Mouse (Mus musculus): Measurements from ENCODE around the gene Ache. TPM values are rescaled to one million over a fixed set of nuclear protein-coding genes. Genes with fewer than 3 reads are reported as not detected.

Ache gene
- polyA plus RNA-seq, 1 experiment from 2014 or later, result 9.7 TPM

DNA sequence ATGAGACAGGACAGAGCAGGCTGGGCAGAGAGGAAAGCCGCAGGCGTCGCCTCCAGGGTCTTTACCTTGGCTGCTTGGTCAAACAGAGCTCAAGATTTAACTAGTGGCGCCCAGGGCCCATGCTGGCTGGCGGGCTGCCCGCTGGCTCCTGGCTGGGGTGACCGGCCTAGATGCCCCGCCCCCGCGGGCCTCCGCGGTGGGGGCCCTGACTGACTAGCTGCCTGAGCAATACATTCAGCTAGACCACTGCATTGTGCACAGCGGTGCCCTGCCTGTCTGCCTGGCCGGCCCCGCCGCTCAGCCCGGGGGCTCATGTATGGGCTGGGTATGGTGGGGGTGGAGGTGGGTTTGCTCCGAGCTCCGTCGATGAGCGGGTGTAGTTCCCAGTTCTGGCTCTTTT, 13.9 kb downstream of the Ache start:
- peaks cover 18% of the 10 kb centered on the region for H3K4me1 ChIP-seq (replicated peaks)
- H3K9ac ChIP-seq, result no peak overlapping the region
- ATAC-seq, result peak; percentile 40; the same call in 1 of the 2 replicates
- H3K27me3 ChIP-seq (replicated peaks), result no peaks in the 10 kb centered on the region
- H3K36me3 ChIP-seq, result peaks cover 69% of the 10 kb centered on the region
- no peak overlapping the region for H3K27ac ChIP-seq
- H3K4me2 ChIP-seq (replicated peaks), result no peak overlapping the region
- no peak overlapping the region for H3K4me3 ChIP-seq (replicated peaks)
- WGBS, result 77% methylated on average over 21 of the region's 21 CpGs
- no peaks in the 10 kb centered on the region for H3K9me3 ChIP-seq

DNA sequence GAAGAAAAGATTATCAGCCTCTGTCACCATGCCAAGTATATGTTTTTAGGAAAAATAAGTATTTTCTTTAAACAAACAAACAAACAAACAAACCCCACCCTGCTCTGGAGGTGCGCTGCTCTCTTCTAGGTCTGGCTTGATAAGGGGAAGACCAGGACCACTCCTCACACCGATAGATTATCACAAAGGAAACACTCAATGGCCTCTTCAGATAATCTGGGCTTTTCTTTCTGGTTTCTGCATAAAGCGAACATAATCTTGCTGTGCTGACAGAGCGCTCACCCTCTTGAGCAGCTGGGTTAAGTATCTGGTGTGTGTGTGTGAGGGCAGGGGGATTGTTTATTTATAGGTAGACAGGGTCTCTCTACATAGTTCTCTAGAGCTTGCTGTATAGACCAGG, 16.3 kb downstream of the Ache start:
- Histone ChIP-seq H3K4me1 (replicated peaks) (peaks cover 26% of the 10 kb centered on the region), H3K9me3 (no peaks in the 10 kb centered on the region), H3K36me3 (peaks cover 48% of the 10 kb centered on the region), H3K4me3 (replicated peaks) (no peak overlapping the region), H3K9ac (no peak overlapping the region), H3K27me3 (replicated peaks) (no peaks in the 10 kb centered on the region), H3K27ac (no peak overlapping the region), H3K4me2 (replicated peaks) (no peak overlapping the region)
- ATAC-seq, result no peak
- 75% methylated on average over 4 of the region's 4 CpGs for WGBS

DNA sequence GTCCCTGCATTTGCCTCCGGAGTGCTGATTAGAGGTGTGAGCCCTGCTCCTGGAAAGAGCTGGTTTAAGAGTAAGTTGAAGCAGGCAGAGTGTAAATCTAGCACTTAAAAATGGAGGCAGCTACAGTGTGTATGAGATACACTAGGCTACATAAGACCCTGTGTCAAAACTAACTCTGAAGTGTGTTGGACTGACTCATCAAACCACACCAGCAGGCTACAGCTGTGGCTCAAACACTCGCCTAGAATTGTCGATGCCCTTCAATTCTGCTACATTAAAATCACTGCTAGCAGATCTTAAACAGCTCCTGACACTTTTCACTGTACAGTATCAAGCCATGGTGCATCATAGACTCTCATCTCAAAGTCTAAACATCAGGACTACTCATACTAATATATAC, 16.8 kb downstream of the Ache start:
- no peak overlapping the region for H3K9ac ChIP-seq
- H3K9me3 ChIP-seq, result no peaks in the 10 kb centered on the region
- no peak overlapping the region for H3K4me2 ChIP-seq (replicated peaks)
- peaks cover 48% of the 10 kb centered on the region for H3K36me3 ChIP-seq
- no peak for ATAC-seq
- peaks cover 26% of the 10 kb centered on the region for H3K4me1 ChIP-seq (replicated peaks)
- 61% methylated on average over 3 of the region's 3 CpGs for WGBS
- H3K27ac ChIP-seq, result no peak overlapping the region
- H3K27me3 ChIP-seq (replicated peaks), result no peaks in the 10 kb centered on the region
- H3K4me3 ChIP-seq (replicated peaks), result no peak overlapping the region

DNA sequence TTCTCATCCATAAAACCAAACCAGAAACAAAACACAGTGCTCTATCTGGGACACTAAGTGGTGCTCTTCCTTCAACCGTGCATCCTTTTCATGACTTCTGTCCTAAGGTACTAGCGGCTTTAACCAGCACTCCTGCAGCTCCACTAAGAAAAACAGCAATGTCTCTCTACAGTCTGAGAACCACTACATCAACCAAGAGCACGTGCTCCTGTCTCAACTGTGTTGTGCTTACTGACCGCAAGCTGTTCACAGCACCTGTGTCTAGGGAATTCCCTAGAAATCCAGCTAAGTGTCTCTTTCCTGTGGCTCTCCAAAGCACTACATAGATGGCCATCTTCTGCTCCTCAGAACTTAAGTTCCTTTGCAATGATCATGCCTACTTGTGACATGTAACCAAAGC, 17.5 kb downstream of the Ache start:
- no peak for ATAC-seq
- no peaks in the 10 kb centered on the region for H3K9me3 ChIP-seq
- 47% methylated on average over 4 of the region's 4 CpGs for WGBS
- H3K4me3 ChIP-seq (replicated peaks), result no peak overlapping the region
- peaks cover 26% of the 10 kb centered on the region for H3K4me1 ChIP-seq (replicated peaks)
- H3K27ac ChIP-seq, result no peak overlapping the region
- H3K27me3 ChIP-seq (replicated peaks), result no peaks in the 10 kb centered on the region
- H3K4me2 ChIP-seq (replicated peaks), result peak overlapping the region; percentile 58
- H3K36me3 ChIP-seq, result peaks cover 48% of the 10 kb centered on the region
- H3K9ac ChIP-seq, result no peak overlapping the region

DNA sequence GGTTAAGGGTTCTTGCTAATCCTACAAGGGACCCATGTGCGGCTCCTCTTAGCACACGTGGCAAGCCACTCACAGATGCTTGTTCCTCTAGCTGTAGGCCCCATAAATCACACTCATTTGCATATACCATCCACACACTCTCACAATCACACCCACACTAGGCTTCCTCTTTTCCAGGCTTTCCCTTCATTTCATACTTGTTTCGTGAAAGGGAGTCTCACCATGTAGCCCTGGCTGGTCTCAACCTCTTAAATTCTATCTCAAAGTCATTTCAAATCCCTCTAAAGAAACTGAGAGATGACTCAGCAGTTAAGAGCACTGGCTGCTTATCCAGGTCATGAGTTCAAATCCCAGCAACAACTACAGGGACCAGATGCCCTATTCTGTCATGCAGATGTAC, 18.5 kb downstream of the Ache start:
- H3K4me2 ChIP-seq (replicated peaks), result peak overlapping the region; percentile 58
- ATAC-seq, result no peak
- peaks cover 48% of the 10 kb centered on the region for H3K36me3 ChIP-seq
- peaks cover 26% of the 10 kb centered on the region for H3K4me1 ChIP-seq (replicated peaks)
- 53% methylated on average over 3 of the region's 3 CpGs for WGBS
- no peaks in the 10 kb centered on the region for H3K9me3 ChIP-seq
- no peaks in the 10 kb centered on the region for H3K27me3 ChIP-seq (replicated peaks)
- peak overlapping the region; percentile 91 for H3K4me3 ChIP-seq (replicated peaks)
- H3K9ac ChIP-seq, result no peak overlapping the region
- no peak overlapping the region for H3K27ac ChIP-seq

DNA sequence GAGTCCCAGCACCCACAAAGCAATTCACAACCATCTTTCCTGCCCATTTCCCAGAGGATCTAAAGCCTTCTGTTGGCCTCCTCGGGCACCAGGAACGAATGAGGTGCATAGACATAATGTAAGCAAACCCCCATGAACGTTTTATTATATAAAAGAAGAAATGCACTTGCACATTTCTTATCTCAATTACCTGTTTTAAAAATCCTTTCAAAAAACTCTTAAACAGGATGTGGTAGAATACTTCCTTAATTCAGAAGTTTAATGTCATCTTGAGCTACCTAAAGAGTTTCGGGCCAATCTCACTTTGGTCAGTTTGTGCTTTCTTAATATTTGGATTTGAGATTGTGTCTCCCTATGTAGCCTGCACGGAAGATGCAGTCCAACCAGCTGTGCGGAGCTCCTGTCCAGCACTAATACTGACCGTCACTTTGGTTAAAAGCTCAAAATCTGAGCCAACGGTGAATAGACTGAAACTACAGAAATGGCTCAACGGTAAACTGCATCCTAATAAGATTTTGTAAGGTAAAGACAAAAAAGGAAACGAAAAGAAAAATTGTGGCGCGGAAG, 19.2 kb downstream of the Ache start:
- H3K4me1 ChIP-seq (replicated peaks), result peaks cover 26% of the 10 kb centered on the region
- H3K36me3 ChIP-seq, result peaks cover 42% of the 10 kb centered on the region
- no peaks in the 10 kb centered on the region for H3K9me3 ChIP-seq
- peak overlapping the region; percentile 58 for H3K4me2 ChIP-seq (replicated peaks)
- no peak for ATAC-seq
- H3K4me3 ChIP-seq (replicated peaks), result peak overlapping the region; percentile 91
- peak overlapping the region; percentile 95 for H3K27ac ChIP-seq
- WGBS, result 9% methylated on average over 12 of the region's 12 CpGs
- H3K27me3 ChIP-seq (replicated peaks), result no peaks in the 10 kb centered on the region
- H3K9ac ChIP-seq, result peak overlapping the region; percentile 96

DNA sequence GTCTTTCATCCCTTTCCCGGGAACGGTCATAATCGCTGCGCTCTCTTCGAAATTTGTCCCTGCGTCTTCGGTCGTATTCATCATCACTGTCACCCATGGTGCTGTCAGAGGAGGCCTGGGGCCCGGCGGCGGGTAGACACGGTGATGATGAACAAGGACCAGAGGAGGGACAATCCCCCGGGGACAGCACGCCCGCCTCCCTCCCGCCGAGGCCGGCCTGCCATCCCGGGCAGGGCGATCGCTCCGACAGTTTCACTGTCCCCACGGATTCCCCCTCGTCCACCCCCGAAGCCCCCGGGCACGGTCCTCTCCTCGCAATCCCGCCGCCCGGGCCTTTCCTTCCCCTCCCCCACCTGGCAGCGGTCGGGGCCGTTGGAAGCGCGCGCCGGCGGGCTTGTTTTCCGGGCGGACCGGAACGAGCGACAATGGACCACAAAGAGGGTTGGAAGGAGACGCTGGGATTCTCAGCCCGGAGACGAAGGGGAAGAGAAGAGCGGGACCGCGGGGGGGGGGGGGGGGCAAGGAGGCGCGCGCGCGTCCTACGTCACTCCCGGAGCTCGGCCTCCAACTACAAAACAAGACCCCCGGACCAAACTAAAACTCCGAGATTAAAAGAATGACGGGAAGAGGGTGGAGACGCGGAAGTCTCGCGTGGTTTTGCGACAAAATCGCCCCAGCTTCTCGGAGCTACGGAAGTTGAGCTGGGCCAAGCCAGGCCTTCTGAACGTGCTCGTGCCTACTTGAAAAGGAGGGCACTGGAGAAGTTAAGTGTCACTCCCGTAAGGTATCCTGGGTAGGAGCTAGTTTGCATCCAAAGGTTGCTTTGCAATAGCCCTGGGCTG, 20.0 kb downstream of the Ache start, which contains the start of gene Srrt:
Gene Srrt (minus strand): TSS at position 604 of the 842 bp plus-strand sequence.
- H3K9ac ChIP-seq, result peak within 1 kb of the TSS; percentile 96
- peaks cover 32% of the 10 kb centered on the region for H3K4me1 ChIP-seq (replicated peaks)
- peaks cover 35% of the 10 kb centered on the region for H3K36me3 ChIP-seq
- peak; percentile 91 for ATAC-seq
- H3K4me2 ChIP-seq (replicated peaks), result peak within 1 kb of the TSS; percentile 67
- no peaks in the 10 kb centered on the region for H3K9me3 ChIP-seq
- H3K27me3 ChIP-seq (replicated peaks), result no peaks in the 10 kb centered on the region
- peak within 1 kb of the TSS; percentile 91 for H3K4me3 ChIP-seq (replicated peaks)
- H3K27ac ChIP-seq, result peak within 1 kb of the TSS; percentile 95
- WGBS, result under 1% methylated on average over 72 of the region's 72 CpGs

DNA sequence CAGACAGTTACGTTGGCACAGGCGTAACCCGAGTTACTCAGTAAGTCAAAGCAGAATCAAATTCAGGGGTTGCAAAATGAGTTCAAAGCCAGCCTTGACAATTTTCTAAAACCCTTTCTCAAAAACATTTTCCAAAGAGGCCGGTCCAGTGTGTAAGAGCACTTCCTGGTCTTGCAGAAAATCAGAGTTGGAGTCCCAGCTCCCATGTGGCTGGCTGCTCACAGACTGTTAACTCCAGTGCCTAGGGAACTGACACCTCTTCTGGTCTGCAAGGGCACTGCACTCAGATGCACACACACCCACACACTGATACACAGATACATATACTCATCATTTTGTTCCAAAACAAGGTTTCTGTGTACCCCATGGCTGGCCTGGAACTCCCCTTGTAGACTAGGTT, 21.0 kb downstream of the Ache start:
- Histone ChIP-seq H3K27me3 (replicated peaks) (no peaks in the 10 kb centered on the region), H3K9me3 (no peaks in the 10 kb centered on the region), H3K27ac (peak overlapping the region; percentile 95), H3K4me3 (replicated peaks) (peak overlapping the region; percentile 91), H3K4me1 (replicated peaks) (peaks cover 42% of the 10 kb centered on the region), H3K36me3 (peaks cover 28% of the 10 kb centered on the region), H3K9ac (peak overlapping the region; percentile 96; the same call in 1 of the 2 replicates), H3K4me2 (replicated peaks) (peak overlapping the region; percentile 67)
- no peak for ATAC-seq
- WGBS, result 96% methylated on average over 4 of the region's 4 CpGs

DNA sequence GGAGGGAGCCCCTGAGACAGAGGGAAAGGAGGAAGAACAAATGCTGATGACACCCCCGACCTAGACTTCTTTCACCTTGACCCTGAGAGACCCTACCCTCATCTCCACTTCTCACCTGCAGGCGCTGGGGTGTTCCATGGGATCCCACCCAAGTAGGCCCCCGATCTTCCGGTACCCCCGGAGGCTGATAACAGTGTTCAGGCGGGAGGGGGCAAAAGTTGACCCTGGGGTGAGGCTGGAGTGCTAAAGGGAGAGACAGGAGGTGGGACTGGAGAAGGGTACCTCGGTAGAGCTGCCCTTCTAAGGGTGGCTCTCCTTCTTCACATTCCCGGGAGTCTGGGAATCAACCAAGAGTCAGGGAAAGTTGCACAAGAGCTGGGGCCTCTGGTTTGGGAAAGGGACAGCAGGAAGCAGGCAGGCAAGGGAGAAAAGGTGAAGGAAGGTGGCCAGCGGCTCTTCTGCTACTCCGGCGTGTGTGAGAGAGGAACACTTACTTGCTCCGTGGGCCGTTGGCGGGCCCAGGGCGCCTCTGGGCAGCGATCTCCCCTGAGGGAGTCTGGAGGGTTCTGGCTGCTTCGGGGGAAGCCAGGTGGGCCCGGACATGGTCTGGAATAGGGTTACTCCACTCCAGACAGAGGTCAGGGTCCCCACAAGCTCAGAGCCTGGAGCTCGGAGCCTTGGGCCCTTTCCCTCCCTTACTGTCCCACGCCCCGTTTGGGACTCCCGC, 26.3 kb downstream of the Ache start:
- Histone ChIP-seq H3K27me3 (replicated peaks) (no peaks in the 10 kb centered on the region), H3K27ac (peak overlapping the region; percentile 91), H3K4me2 (replicated peaks) (peak overlapping the region; percentile 78), H3K4me1 (replicated peaks) (peaks cover 37% of the 10 kb centered on the region), H3K9me3 (no peaks in the 10 kb centered on the region), H3K36me3 (peaks cover 22% of the 10 kb centered on the region), H3K4me3 (replicated peaks) (peak overlapping the region; percentile 64), H3K9ac (peak overlapping the region; percentile 72)
- WGBS, result 1% methylated on average over 22 of the region's 22 CpGs
- peak; percentile 52 for ATAC-seq

DNA sequence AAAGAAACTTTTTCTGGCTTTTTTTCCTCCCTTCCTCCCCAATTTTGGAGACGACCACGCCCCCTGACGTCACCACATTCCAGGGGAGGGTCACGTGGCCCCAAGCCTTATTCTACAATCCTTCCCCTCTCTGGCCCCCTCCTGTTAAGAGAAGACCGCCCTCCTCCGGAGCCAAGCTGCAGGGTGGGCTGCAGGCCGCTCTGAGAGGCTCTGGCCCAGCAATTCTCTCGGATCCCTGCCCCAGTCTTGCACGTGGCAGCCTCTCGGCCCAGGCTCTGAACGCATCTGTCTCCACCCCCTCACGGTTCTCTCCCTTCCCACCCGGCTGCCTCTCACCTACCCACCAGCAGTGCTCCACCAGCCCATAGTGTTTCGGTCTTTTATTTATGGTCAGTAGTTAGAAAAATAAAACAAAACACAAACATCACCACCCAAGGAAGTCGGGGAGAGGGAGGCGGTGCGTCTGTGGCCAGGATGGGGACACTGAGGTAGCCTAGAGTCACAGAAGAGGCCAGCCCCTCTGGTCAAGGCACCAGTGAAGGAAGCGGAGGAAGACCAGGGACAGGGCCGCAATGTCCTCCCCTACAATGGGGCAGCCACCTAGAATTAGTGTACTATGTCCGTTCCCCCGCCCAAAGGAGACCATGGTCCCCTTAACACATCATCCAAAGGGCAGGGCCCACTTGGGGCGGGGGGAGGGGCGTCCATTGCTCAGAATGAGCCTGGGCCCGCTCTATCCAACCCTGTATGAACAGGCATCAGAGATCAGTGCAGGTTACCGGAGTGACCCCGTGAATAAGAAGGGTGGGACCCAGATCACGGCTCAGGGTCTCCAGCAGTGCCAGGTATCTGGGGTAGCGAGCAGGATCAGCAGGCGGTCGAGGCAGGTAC, 27.1 kb downstream of the Ache start, which contains the start of gene Trip6:
Gene Trip6 (minus strand): TSS at position 212 of the 891 bp plus-strand sequence.
- Histone ChIP-seq H3K9ac (peak within 1 kb of the TSS; percentile 72), H3K4me2 (replicated peaks) (peak within 1 kb of the TSS; percentile 78), H3K4me3 (replicated peaks) (peak within 1 kb of the TSS; percentile 64), H3K27me3 (replicated peaks) (no peaks in the 10 kb centered on the region), H3K4me1 (replicated peaks) (peaks cover 37% of the 10 kb centered on the region), H3K9me3 (no peaks in the 10 kb centered on the region), H3K27ac (peak within 1 kb of the TSS; percentile 91), H3K36me3 (peaks cover 14% of the 10 kb centered on the region)
- ATAC-seq, result peak; percentile 90
- WGBS, result 17% methylated on average over 30 of the region's 30 CpGs

DNA sequence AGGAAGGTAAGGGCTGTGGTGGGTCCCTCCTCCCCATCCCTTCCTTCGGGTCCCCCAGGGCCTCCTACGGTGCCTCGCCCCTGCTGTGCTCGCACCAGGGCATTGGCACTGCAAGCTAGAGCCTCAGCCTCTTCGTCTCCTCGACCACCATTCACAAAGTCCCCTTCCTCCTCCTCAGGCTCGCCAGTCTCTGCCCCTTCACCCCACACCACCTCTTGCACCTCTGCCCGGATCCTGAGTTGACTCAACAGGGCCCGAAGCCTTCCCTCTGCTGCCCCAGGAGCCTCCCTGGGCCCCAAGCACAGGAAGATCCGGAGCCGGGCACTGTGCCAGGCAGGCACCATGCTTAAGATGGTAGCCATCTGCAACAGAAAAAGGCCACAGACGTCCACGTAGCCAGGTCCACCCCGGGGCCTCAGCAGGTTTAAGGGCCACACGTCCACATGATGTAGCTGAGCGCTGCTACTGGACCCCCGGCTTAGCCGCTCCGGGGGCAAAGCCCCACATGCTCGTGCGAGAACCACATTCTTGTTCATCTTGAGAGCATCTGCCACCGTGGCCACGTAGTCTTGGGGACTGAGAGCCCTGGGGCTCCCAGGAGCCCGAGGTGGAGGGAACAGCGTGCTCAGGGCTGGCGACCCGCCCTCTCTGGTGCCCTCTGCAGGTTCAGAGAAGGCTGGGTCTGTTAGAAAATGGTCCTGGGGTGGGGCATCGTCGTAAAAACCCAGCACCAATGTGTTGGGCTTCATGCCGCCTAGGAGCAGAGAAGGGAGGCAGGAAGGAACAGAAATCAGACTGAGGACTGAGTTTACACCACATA, 28.0 kb downstream of the Ache start:
- 42% methylated on average over 29 of the region's 30 CpGs for WGBS
- Histone ChIP-seq H3K27me3 (replicated peaks) (no peaks in the 10 kb centered on the region), H3K4me2 (replicated peaks) (peak overlapping the region; percentile 78), H3K36me3 (peaks cover 6% of the 10 kb centered on the region; the same call in 1 of the 2 replicates), H3K9me3 (no peaks in the 10 kb centered on the region), H3K9ac (peak overlapping the region; percentile 72), H3K4me3 (replicated peaks) (no peak overlapping the region), H3K27ac (peak overlapping the region; percentile 91), H3K4me1 (replicated peaks) (peaks cover 37% of the 10 kb centered on the region)
- ATAC-seq, result no peak

Measured in intestine, embryonic 15.5 days (tissue).